In genomic region chr7:137882876-137883275, GRCm38 (mm10) we compare ENCODE assay signal across 15 mouse cellular contexts.
DNase-seq lines count a peak whose midpoint lies in the region; ATAC-seq and TF ChIP-seq lines count a peak whose summit lies in the region.
"Had no signal": no experiment of that assay in that cellular context is flagged by ENCODE, and none has a peak within 500 bp of the region (broad histone marks: within the 10 kb centered on the region; RNA-seq: fewer than 3 reads in every experiment).

No protein-coding gene starts in this region.

- no peak overlapping the region for H3K4me2 ChIP-seq in kidney, embryonic 14.5 days (replicated peaks; ENCODE audit: low read depth, low read length)
- H3K4me2 ChIP-seq in limb, embryonic 13.5 days (replicated peaks), result peak overlapping the region; percentile 47
- H3K4me2 ChIP-seq in stomach, postnatal 0 days (replicated peaks; ENCODE audit: low read depth), result no peak overlapping the region
- H3K4me2 ChIP-seq: forebrain, embryonic 13.5 days; liver, embryonic 12.5 days; lung, embryonic 14.5 days; midbrain, embryonic 13.5 days had no signal

- no peaks in the 10 kb centered on the region for H3K27me3 ChIP-seq in kidney, embryonic 14.5 days (ENCODE audit: control insufficient read depth, insufficient read depth, low read length)
- no peaks in the 10 kb centered on the region; the same call in 1 of the 2 replicates for H3K27me3 ChIP-seq in limb, embryonic 13.5 days
- H3K27me3 ChIP-seq in stomach, postnatal 0 days (ENCODE audit: control insufficient read depth, insufficient read depth, low read length), result no peaks in the 10 kb centered on the region
- H3K27me3 ChIP-seq: forebrain, embryonic 13.5 days; liver, embryonic 12.5 days; midbrain, embryonic 13.5 days had no signal

- no peak for TF ChIP-seq CTCF in stomach, postnatal 0 days (IDR thresholded peaks at IDR 0.05; ENCODE audit: low read depth)

- peak; percentile 39 for DNase-seq in kidney, adult 11 months
- peak; percentile 42 for DNase-seq in hindlimb bud, embryonic 11.5 days (ENCODE audit: extremely low spot score, low read depth, low spot score)
- peak; percentile 28 for DNase-seq in kidney, postnatal 10 days
- DNase-seq in frontal cortex, adult 2 months (ENCODE audit: extremely low spot score in 1 of 2, low spot score in 1 of 2), result no peak
- no peak for DNase-seq in stomach, postnatal 0 days (ENCODE audit: low spot score)
- DNase-seq in liver, result no peak
- DNase-seq: adrenal gland, adult 2 months had no signal

- no peak overlapping the region for H3K9ac ChIP-seq in kidney, embryonic 14.5 days (ENCODE audit: low read depth, low read length)
- H3K9ac ChIP-seq in limb, embryonic 13.5 days, result no peak overlapping the region
- no peak overlapping the region for H3K9ac ChIP-seq in stomach, postnatal 0 days (ENCODE audit: low read length)
- H3K9ac ChIP-seq: forebrain, embryonic 13.5 days; liver, embryonic 12.5 days; lung, embryonic 14.5 days; midbrain, embryonic 13.5 days had no signal

- no peak for TF ChIP-seq EP300 in stomach, postnatal 0 days (optimal IDR thresholded peaks at IDR 0.05)

- WGBS in kidney, embryonic 14.5 days, result 5% methylated on average over 5 of the region's 5 CpGs
- WGBS in limb, embryonic 13.5 days, result 8% methylated on average over 5 of the region's 5 CpGs
- 42% methylated on average over 5 of the region's 5 CpGs for WGBS in stomach, postnatal 0 days

- no peaks in the 10 kb centered on the region for H3K36me3 ChIP-seq in kidney, embryonic 14.5 days (ENCODE audit: control insufficient read depth, insufficient read depth, low read length)
- H3K36me3 ChIP-seq in limb, embryonic 13.5 days, result no peaks in the 10 kb centered on the region
- no peaks in the 10 kb centered on the region for H3K36me3 ChIP-seq in stomach, postnatal 0 days (ENCODE audit: control insufficient read depth, insufficient read depth, low read length)
- H3K36me3 ChIP-seq: hindbrain, embryonic 10.5 days; liver, embryonic 12.5 days; midbrain, embryonic 13.5 days had no signal

- H3K4me3 ChIP-seq in kidney, embryonic 14.5 days (ENCODE audit: low read length), result no peak overlapping the region
- no peak overlapping the region for H3K4me3 ChIP-seq in limb, embryonic 13.5 days
- H3K4me3 ChIP-seq in stomach, postnatal 0 days (ENCODE audit: low read depth, low read length), result no peak overlapping the region
- H3K4me3 ChIP-seq: forebrain, embryonic 13.5 days; hindbrain, embryonic 10.5 days; liver, embryonic 12.5 days; midbrain, embryonic 13.5 days had no signal

- no peak overlapping the region for H3K27ac ChIP-seq in kidney, embryonic 14.5 days (ENCODE audit: low read depth, low read length)
- H3K27ac ChIP-seq in limb, embryonic 13.5 days, result peak overlapping the region; percentile 55; the same call in 1 of the 2 replicates
- no peak overlapping the region for H3K27ac ChIP-seq in stomach, postnatal 0 days (replicated peaks)
- H3K27ac ChIP-seq: forebrain, embryonic 13.5 days; hindbrain, embryonic 10.5 days; liver, embryonic 12.5 days; macrophage; midbrain, embryonic 13.5 days had no signal

- ATAC-seq in kidney, embryonic 14.5 days (ENCODE audit: low FRiP score, low TSS enrichment), result no peak; the same call in 1 of the 2 replicates
- peak; percentile 61 for ATAC-seq in limb, embryonic 13.5 days (ENCODE audit: low FRiP score, low read depth)
- no peak for ATAC-seq in stomach, postnatal 0 days (ENCODE audit: low FRiP score, low TSS enrichment)
- ATAC-seq: forebrain, embryonic 13.5 days; liver, embryonic 12.5 days; midbrain, embryonic 13.5 days had no signal

- no peaks in the 10 kb centered on the region for H3K9me3 ChIP-seq in kidney, embryonic 14.5 days (ENCODE audit: control insufficient read depth, low read length)
- no peaks in the 10 kb centered on the region for H3K9me3 ChIP-seq in limb, embryonic 13.5 days
- H3K9me3 ChIP-seq in stomach, postnatal 0 days (ENCODE audit: control insufficient read depth, low read length), result no peaks in the 10 kb centered on the region
- H3K9me3 ChIP-seq: forebrain, embryonic 13.5 days; hindbrain, embryonic 10.5 days; midbrain, embryonic 13.5 days had no signal

- H3K4me1 ChIP-seq in kidney, embryonic 14.5 days (ENCODE audit: control insufficient read depth, insufficient read depth, low read length), result peaks cover 6% of the 10 kb centered on the region; the same call in 1 of the 2 replicates
- peaks cover 22% of the 10 kb centered on the region for H3K4me1 ChIP-seq in limb, embryonic 13.5 days
- no peaks in the 10 kb centered on the region for H3K4me1 ChIP-seq in stomach, postnatal 0 days (replicated peaks; ENCODE audit: control insufficient read depth, insufficient read depth)
- H3K4me1 ChIP-seq: liver, embryonic 12.5 days had no signal

Comparison
In these comparisons a context has a peak if more than half of its experiments do, and no peak if none do; other contexts are left out.
1. DNase-seq: peak in kidney, adult 11 months (single experiment), hindlimb bud, embryonic 11.5 days (single experiment) and kidney, postnatal 10 days (single experiment); none in frontal cortex, adult 2 months (0 of 2), stomach, postnatal 0 days (single experiment) and liver (single experiment).